Mouse (Mus musculus) hindbrain, embryonic 10.5 days (tissue): ENCODE results near the gene Foxe3. TPM values are rescaled to one million over a fixed set of nuclear protein-coding genes. Genes with fewer than 3 reads are reported as not detected.
A peak's percentile ranks its signal among the peaks of the same experiment; 100 is the strongest.
"Not testable (repeated sequence)": the region's sequence is repeated elsewhere in the genome, so short reads cannot be mapped to it uniquely, and the experiment has no call there.

ENCODE experiments used
- DNase-seq: peaks from one replicate; pipeline ENCODE4 v3.0.0-alpha.2; 2017; ENCODE audit warnings: low spot score
- H3K27ac ChIP-seq: fragments of 300-500 bp; sonication (generic); 2 replicates; pipeline ENCODE4 v1.5.1; 2016; ENCODE audit warnings: mild to moderate bottlenecking, moderate library complexity
- H3K27me3 ChIP-seq: fragments of 300-500 bp; sonication (generic); 2 replicates; pipeline ENCODE4 v1.6.1; 2016; ENCODE audit warnings: mild to moderate bottlenecking; ENCODE audit not compliant: poor library complexity, insufficient read depth, severe bottlenecking
- H3K36me3 ChIP-seq: fragments of 300-500 bp; sonication (generic); 2 replicates; pipeline ENCODE4 v1.6.1; 2016; ENCODE audit warnings: mild to moderate bottlenecking, moderate library complexity
- H3K4me1 ChIP-seq: fragments of 300-500 bp; sonication (generic); replicated peaks from 2 replicates; pipeline ENCODE4 v1.6.1; 2016; ENCODE audit warnings: mild to moderate bottlenecking
- H3K4me3 ChIP-seq: fragments of 300-500 bp; sonication (generic); 2 replicates; pipeline ENCODE4 v1.5.1; 2016; ENCODE audit warnings: mild to moderate bottlenecking, moderate library complexity
- H3K9me3 ChIP-seq: fragments of 300-500 bp; sonication (generic); 2 replicates; pipeline ENCODE4 v1.6.1; 2016; ENCODE audit warnings: mild to moderate bottlenecking, moderate library complexity
- WGBS: fragments of 180-500 bp; shearing (Covaris S2); methylation state at CpG from one replicate; pipeline ENCODE4 v1.1.7; 2016; 5-methylcytosine and 5-hydroxymethylcytosine counted together
- polyA plus RNA-seq: library from polyadenylated mRNA; unstranded; fragments of >200 nt; fragmentation: Nextera tagmentation; extraction: Ambion mirVana; gene quantifications from 2 replicates; pipeline ENCODE4 v1.2.1, GENCODE M21; 2016

The Foxe3 gene
- 0.18 and 0.51 TPM in 2 replicates for polyA plus RNA-seq

DNA sequence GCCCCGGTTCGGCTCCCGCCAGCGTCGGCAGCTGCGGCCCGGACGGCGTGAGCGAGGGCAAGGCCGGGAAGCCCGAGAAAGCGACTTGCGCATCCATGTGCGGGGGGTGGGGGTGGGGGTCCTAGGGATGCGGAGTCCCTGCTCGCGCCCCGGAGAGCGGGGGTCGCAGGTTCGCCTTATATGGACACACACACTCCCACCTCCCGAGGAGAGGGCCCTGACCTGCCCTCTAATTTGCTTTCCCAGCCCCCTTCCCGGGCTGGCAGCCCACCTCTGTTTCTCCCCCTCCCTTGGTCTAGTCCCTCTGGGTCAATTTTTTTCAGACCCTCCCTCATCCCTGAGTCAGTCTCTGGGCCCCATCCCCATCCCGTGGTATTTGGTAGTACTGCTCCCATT lies at the start of gene Foxe3:
Foxe3 (minus strand) TSS at position 97 of the 396 bp plus-strand sequence.
- H3K27ac ChIP-seq = peak within 1 kb of the TSS; percentile 62; the same call in 1 of the 2 replicates
- H3K27me3 ChIP-seq = peaks cover 97% of the 10 kb centered on the region
- H3K4me1 ChIP-seq = peaks cover 22% of the 10 kb centered on the region
- no peak for DNase-seq
- peak within 1 kb of the TSS; percentile 53 for H3K4me3 ChIP-seq
- no peaks in the 10 kb centered on the region for H3K36me3 ChIP-seq
- no peaks in the 10 kb centered on the region for H3K9me3 ChIP-seq
- WGBS = 3% methylated on average over 25 of the region's 25 CpGs

DNA sequence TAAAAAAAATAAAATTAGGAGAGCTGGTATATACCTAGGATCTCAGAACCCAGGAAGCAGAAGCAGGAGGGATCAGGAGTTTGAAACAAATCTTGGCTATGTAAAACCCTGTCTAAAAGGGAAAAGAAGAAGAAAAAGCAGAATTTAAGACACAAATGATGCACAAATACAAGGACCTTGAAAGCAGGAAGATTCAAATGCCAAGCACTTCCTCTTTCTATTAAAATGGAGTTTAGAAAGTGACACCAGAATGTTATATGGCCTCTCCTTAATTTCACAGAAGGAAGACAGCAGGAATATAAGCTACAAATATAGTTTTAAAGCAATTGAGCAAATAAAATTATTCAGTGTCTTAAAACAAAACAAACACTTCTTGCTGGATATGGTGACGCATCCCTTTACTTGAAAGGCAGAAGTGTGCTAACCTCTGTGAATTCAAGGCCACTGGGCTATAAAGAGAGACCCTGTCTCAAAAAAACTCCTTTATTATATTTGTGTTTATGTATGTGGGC lies 47.5 kb upstream of the Foxe3 start:
- no peak overlapping the region for H3K4me3 ChIP-seq
- peaks cover 9% of the 10 kb centered on the region for H3K36me3 ChIP-seq
- no peaks in the 10 kb centered on the region for H3K27me3 ChIP-seq
- no peak overlapping the region for H3K27ac ChIP-seq
- H3K4me1 ChIP-seq = no peaks in the 10 kb centered on the region
- WGBS = 95% methylated on average over 1 of the region's 1 CpGs
- H3K9me3 ChIP-seq = no peaks in the 10 kb centered on the region
- no peak for DNase-seq

- H3K9me3 ChIP-seq = no peaks in the 10 kb centered on the region
- H3K4me3 ChIP-seq = no peak overlapping the region
- peaks cover 34% of the 10 kb centered on the region for H3K36me3 ChIP-seq
- no peaks in the 10 kb centered on the region for H3K27me3 ChIP-seq
- WGBS = 96% methylated on average over 5 of the region's 5 CpGs
- DNase-seq = no peak
- H3K27ac ChIP-seq = no peak overlapping the region
- no peaks in the 10 kb centered on the region for H3K4me1 ChIP-seq
Measured at GRCm38 (mm10) chr4:114970736-114971135, 44.9 kb upstream of the Foxe3 start.

DNA sequence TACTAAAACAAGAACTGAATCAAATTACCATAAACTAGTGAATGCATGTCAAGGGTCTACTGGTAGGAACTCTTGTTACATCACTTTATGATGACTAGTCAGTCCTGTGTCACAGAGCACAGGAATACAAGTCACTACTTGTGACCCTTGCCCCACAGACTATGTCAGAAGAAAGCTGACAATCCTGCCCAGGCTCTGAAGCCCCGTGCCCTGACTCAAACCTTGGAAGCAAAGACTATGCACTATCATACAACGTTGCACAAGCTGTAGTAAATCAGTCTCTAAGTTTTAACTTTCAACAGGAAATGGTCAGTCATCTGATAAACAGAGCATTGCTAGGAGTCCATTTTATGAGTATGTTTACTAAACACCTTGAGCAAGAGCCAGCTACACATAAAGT lies 35.1 kb upstream of the Foxe3 start:
- H3K4me1 ChIP-seq, H3K27ac ChIP-seq, H3K27me3 ChIP-seq, H3K4me3 ChIP-seq, DNase-seq, H3K9me3 ChIP-seq: not testable (repeated sequence)
- WGBS = 93% methylated on average over 2 of the region's 2 CpGs
- H3K36me3 ChIP-seq = peaks cover 51% of the 10 kb centered on the region

- Histone ChIP-seq H3K9me3 (no peaks in the 10 kb centered on the region), H3K4me1 (no peaks in the 10 kb centered on the region), H3K4me3 (no peak overlapping the region), H3K27ac (no peak overlapping the region), H3K36me3 (peaks cover 37% of the 10 kb centered on the region), H3K27me3 (no peaks in the 10 kb centered on the region)
- no peak for DNase-seq
- WGBS = 95% methylated on average over 2 of the region's 2 CpGs
Measured at GRCm38 (mm10) chr4:114959533-114959932, 33.7 kb upstream of the Foxe3 start.

GRCm38 (mm10) chr4:114958786-114959185 lies 33.0 kb upstream of the Foxe3 start:
- no peaks in the 10 kb centered on the region for H3K9me3 ChIP-seq
- no peak overlapping the region for H3K4me3 ChIP-seq
- no peak for DNase-seq
- 95% methylated on average over 4 of the region's 4 CpGs for WGBS
- H3K27ac ChIP-seq = no peak overlapping the region
- no peaks in the 10 kb centered on the region for H3K4me1 ChIP-seq
- peaks cover 32% of the 10 kb centered on the region for H3K36me3 ChIP-seq
- no peaks in the 10 kb centered on the region for H3K27me3 ChIP-seq

DNA sequence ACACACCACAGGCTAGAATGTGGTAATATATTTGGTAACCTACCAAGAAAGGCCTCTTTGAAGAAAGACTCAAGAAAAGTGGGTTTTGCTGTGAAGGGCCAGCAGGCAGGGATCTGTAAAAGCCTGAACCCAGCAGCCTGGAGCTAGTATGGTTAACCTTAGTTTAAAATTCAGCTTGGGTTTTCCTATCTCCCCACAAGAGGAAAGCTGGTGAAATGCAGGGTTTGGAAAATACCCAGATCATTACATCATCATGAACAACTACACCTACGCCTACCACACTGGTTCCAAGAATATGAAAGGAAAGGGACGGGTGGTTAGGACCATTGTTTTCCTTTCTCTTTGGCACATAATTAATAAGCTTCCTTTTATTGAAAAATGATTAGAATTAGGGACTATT lies 32.4 kb upstream of the Foxe3 start:
- H3K27ac ChIP-seq = no peak overlapping the region
- no peaks in the 10 kb centered on the region for H3K9me3 ChIP-seq
- WGBS = 88% methylated on average over 2 of the region's 2 CpGs
- H3K36me3 ChIP-seq = peaks cover 29% of the 10 kb centered on the region
- H3K4me1 ChIP-seq = 0 out of 2 replicates have a peak, but pooled peaks cover 3% of the 10 kb centered on the region
- no peak overlapping the region for H3K4me3 ChIP-seq
- DNase-seq = no peak
- no peaks in the 10 kb centered on the region for H3K27me3 ChIP-seq

DNA sequence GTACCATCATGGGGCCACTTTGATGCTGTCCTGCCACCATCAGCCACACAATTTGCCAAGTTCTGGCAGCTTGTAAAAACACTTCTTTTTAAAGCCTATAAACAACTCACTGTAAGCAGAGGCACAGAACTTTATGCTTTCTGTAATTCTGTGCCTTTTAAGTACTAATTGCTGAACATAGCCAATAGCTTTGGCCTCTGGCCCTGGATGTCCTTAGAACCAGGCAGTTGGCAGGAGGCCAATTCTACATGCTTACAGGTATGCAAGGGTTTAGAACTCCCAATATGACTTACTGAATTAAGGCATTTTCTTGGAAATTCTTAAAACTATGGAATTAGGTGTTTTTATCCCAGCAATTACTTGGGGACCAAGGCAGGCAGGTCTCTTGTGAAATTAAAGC lies 31.6 kb upstream of the Foxe3 start:
- H3K9me3 ChIP-seq = no peaks in the 10 kb centered on the region
- DNase-seq = no peak
- no peaks in the 10 kb centered on the region for H3K27me3 ChIP-seq
- H3K27ac ChIP-seq = no peak overlapping the region
- H3K4me1 ChIP-seq = 0 out of 2 replicates have a peak, but pooled peaks cover 6% of the 10 kb centered on the region
- peaks cover 21% of the 10 kb centered on the region for H3K36me3 ChIP-seq
- H3K4me3 ChIP-seq = no peak overlapping the region

DNA sequence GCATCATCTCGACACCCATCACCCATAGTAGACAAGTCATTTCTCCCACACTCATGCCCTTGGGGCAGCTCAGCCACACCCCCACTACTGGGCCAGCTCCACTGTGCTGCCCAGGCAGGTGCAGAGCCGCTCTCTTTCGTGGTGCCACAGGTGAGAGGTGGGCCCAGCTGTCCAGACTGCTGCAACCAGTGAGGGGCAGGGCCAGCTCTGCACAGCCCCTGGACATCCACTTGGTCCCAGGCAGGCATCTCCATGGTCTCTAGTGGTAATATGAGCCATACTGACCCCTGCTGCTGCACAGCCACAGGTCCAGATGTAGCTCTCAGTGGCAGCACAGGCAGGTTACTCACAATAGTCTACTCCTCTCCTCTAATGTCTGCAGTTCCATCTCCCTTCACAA lies 27.4 kb upstream of the Foxe3 start:
- WGBS = 83% methylated on average over 3 of the region's 3 CpGs
- DNase-seq = no peak
- H3K27ac ChIP-seq = no peak overlapping the region
- no peaks in the 10 kb centered on the region for H3K36me3 ChIP-seq
- 0 out of 2 replicates have a peak, but pooled peaks cover 6% of the 10 kb centered on the region for H3K4me1 ChIP-seq
- no peak overlapping the region for H3K4me3 ChIP-seq
- no peaks in the 10 kb centered on the region for H3K9me3 ChIP-seq
- H3K27me3 ChIP-seq = peaks cover 13% of the 10 kb centered on the region; the same call in 1 of the 2 replicates

DNA sequence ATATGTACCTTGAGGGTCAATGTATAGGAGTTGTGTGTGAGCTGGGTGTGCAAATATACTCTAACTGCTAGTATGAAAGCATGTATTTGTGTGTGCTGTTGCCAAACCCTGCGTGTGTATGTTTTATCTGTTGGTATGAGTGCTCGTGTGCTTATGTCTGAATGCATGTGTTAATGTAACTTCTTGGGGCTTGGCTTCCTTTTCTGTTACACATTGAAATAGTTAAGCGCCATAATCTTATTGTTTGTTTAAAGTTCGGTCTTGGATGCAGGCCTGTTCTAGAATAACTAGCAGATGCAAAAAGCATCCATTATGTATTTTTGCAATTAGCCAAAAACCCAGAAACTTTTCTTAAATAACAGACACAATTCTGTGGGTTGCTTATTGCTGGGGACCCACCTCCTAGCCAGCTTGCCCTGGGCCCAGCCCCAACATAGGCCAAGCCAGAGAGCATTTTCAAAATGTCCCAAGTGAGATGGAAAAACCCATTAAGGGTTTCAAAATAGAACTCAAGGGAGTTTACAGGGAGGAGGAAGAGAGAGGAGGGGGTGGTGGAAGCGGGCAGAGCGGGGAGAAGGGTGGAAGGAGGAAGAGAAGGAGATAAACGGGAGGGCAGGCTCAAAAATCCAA lies 22.2 kb upstream of the Foxe3 start:
- Histone ChIP-seq H3K27me3 (peaks cover 52% of the 10 kb centered on the region), H3K4me3 (no peak overlapping the region), H3K4me1 (peaks cover 8% of the 10 kb centered on the region), H3K9me3 (no peaks in the 10 kb centered on the region), H3K27ac (no peak overlapping the region), H3K36me3 (no peaks in the 10 kb centered on the region)
- 63% methylated on average over 7 of the region's 7 CpGs for WGBS
- DNase-seq = no peak

- WGBS = 32% methylated on average over 6 of the region's 6 CpGs
- H3K36me3 ChIP-seq = no peaks in the 10 kb centered on the region
- no peaks in the 10 kb centered on the region for H3K9me3 ChIP-seq
- peaks cover 13% of the 10 kb centered on the region for H3K4me1 ChIP-seq
- H3K27ac ChIP-seq = no peak overlapping the region
- DNase-seq = peak; percentile 74
- peaks cover 52% of the 10 kb centered on the region for H3K27me3 ChIP-seq
- no peak overlapping the region for H3K4me3 ChIP-seq
Measured at GRCm38 (mm10) chr4:114947395-114947794, 21.6 kb upstream of the Foxe3 start.

DNA sequence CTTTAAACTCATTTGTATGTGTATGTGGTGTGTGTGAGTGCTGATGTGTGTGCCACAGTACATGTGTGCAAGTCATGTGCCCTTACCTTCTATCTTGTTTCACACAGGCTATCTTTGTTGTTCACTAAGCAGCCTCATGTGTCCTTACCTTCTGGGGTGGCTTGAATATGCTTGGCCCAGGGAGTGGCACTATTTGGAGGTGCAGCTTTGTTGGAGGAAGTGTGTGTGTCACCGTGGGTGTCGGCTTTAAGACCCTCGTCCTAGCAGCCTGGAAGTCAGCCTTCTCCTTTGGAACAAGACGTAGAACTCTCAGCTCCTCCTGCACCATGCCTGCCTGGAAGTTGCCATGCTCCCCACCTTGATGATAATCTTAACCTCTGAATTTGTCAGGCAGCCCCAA lies 20.6 kb upstream of the Foxe3 start:
- H3K9me3 ChIP-seq = no peaks in the 10 kb centered on the region
- H3K27me3 ChIP-seq = peaks cover 52% of the 10 kb centered on the region
- DNase-seq = no peak
- no peak overlapping the region for H3K27ac ChIP-seq
- WGBS = 88% methylated on average over 4 of the region's 4 CpGs
- no peak overlapping the region for H3K4me3 ChIP-seq
- peaks cover 20% of the 10 kb centered on the region for H3K4me1 ChIP-seq
- no peaks in the 10 kb centered on the region for H3K36me3 ChIP-seq

DNA sequence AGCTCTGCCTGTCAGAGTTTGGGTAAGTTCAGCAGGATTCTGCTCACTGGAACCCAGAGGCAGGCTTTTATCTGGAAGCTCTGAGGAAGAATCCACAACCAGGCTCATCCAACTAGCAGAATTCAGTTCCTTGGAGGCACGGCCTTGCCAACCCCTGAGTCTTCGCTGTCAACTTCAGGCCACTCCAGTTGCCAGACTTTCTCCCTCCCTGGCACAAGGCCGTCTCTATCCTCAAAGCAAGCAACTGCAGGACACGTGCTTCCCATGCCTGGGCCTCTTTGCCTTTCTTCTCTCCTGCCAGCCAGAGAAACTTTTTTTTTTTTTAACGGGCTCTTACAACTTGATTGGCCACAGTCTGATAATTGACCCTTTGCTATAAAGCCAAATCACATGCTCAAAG lies 19.2 kb upstream of the Foxe3 start:
- Histone ChIP-seq H3K27me3 (peaks cover 50% of the 10 kb centered on the region), H3K9me3 (no peaks in the 10 kb centered on the region)
- DNase-seq = no peak

More for the DNA sequence above, 19.2 kb upstream of the Foxe3 start:
- Histone ChIP-seq H3K4me1 (peaks cover 20% of the 10 kb centered on the region), H3K36me3 (no peaks in the 10 kb centered on the region), H3K27ac (no peak overlapping the region), H3K4me3 (no peak overlapping the region)
- 43% methylated on average over 5 of the region's 5 CpGs for WGBS
